Mouse (Mus musculus): ENCODE data around the gene Immp2l. TPM values are rescaled to one million over a fixed set of nuclear protein-coding genes. Genes with fewer than 3 reads are reported as not detected.

Immp2l gene
- total and polyA plus RNA-seq, 2 experiments, result 35.8 to 133 TPM

GRCm38 (mm10) chr12:41039834-41040233 lies 15.9 kb downstream of the Immp2l start:
- no peak overlapping the region for H3K9ac ChIP-seq (ENCODE audit: low read depth, low read length)

GRCm38 (mm10) chr12:41041737-41042136 lies 17.8 kb downstream of the Immp2l start:
- Histone ChIP-seq H3K27me3 (ENCODE audit: control insufficient read depth, insufficient read depth, low read length) (no peaks in the 10 kb centered on the region), H3K79me2 (ENCODE audit: control insufficient read depth, insufficient read depth, low read length) (peaks cover 10% of the 10 kb centered on the region; the same call in 1 of the 2 replicates), H3K4me1 (ENCODE audit: control insufficient read depth, insufficient read depth, low read length) (no peaks in the 10 kb centered on the region; the same call in 1 of the 2 replicates), H3K9ac (ENCODE audit: low read depth, low read length) (no peak overlapping the region), H3K27ac (replicated peaks; ENCODE audit: insufficient read depth, low read depth, low read length) (no peak overlapping the region), H3K36me3 (ENCODE audit: control insufficient read depth, insufficient read depth, low read length) (no peaks in the 10 kb centered on the region), H3K4me3 (ENCODE audit: insufficient read depth, low read depth, low read length) (no peak overlapping the region)
- 49% methylated on average over 2 of the region's 2 CpGs for WGBS
- peak; percentile 29 for DNase-seq (ENCODE audit: extremely low read depth, low read depth, low spot score)
- TF ChIP-seq POLR2A (IDR thresholded peaks at IDR 0.05; ENCODE audit: extremely low read depth, insufficient read depth, low read length), result no peak
- TF ChIP-seq CTCF (IDR thresholded peaks at IDR 0.05; ENCODE audit: low read depth, low read length), result no peak

More at GRCm38 (mm10) chr12:41039834-41040233, 15.9 kb downstream of the Immp2l start:
- Histone ChIP-seq H3K36me3 (ENCODE audit: control insufficient read depth, insufficient read depth, low read length) (peaks cover 7% of the 10 kb centered on the region; the same call in 1 of the 2 replicates), H3K79me2 (ENCODE audit: control insufficient read depth, insufficient read depth, low read length) (peaks cover 3% of the 10 kb centered on the region; the same call in 1 of the 2 replicates), H3K27ac (replicated peaks; ENCODE audit: insufficient read depth, low read depth, low read length) (no peak overlapping the region), H3K4me3 (ENCODE audit: insufficient read depth, low read depth, low read length) (no peak overlapping the region), H3K27me3 (ENCODE audit: control insufficient read depth, insufficient read depth, low read length) (no peaks in the 10 kb centered on the region), H3K4me1 (ENCODE audit: control insufficient read depth, insufficient read depth, low read length) (no peaks in the 10 kb centered on the region; the same call in 1 of the 2 replicates)
- 99% methylated on average over 5 of the region's 5 CpGs for WGBS
- TF ChIP-seq POLR2A (IDR thresholded peaks at IDR 0.05; ENCODE audit: extremely low read depth, insufficient read depth, low read length), result no peak
- no peak for TF ChIP-seq CTCF (IDR thresholded peaks at IDR 0.05; ENCODE audit: low read depth, low read length)
- DNase-seq (ENCODE audit: extremely low read depth, low read depth, low spot score), result no peak

GRCm38 (mm10) chr12:41044493-41045132 lies 20.7 kb downstream of the Immp2l start:
- no peak for TF ChIP-seq CTCF (IDR thresholded peaks at IDR 0.05; ENCODE audit: low read depth, low read length)
- no peak for TF ChIP-seq POLR2A (IDR thresholded peaks at IDR 0.05; ENCODE audit: extremely low read depth, insufficient read depth, low read length)
- DNase-seq (ENCODE audit: extremely low read depth, low read depth, low spot score), result peak; percentile 95
- Histone ChIP-seq H3K27ac (replicated peaks; ENCODE audit: insufficient read depth, low read depth, low read length) (peak overlapping the region; percentile 100), H3K79me2 (ENCODE audit: control insufficient read depth, insufficient read depth, low read length) (peaks cover 10% of the 10 kb centered on the region; the same call in 1 of the 2 replicates), H3K4me1 (ENCODE audit: control insufficient read depth, insufficient read depth, low read length) (no peaks in the 10 kb centered on the region; the same call in 1 of the 2 replicates), H3K36me3 (ENCODE audit: control insufficient read depth, insufficient read depth, low read length) (no peaks in the 10 kb centered on the region; the same call in 1 of the 2 replicates), H3K9ac (ENCODE audit: low read depth, low read length) (peak overlapping the region; percentile 79), H3K27me3 (ENCODE audit: control insufficient read depth, insufficient read depth, low read length) (no peaks in the 10 kb centered on the region), H3K4me3 (ENCODE audit: insufficient read depth, low read depth, low read length) (no peak overlapping the region; the same call in 1 of the 2 replicates)
- 39% methylated on average over 12 of the region's 12 CpGs for WGBS

- no peak overlapping the region for H3K27ac ChIP-seq (replicated peaks; ENCODE audit: insufficient read depth, low read depth, low read length)
- H3K27me3 ChIP-seq (ENCODE audit: control insufficient read depth, insufficient read depth, low read length), result no peaks in the 10 kb centered on the region
- no peak for DNase-seq (ENCODE audit: extremely low read depth, low read depth, low spot score)
- H3K4me1 ChIP-seq (ENCODE audit: control insufficient read depth, insufficient read depth, low read length), result no peaks in the 10 kb centered on the region; the same call in 1 of the 2 replicates
- H3K4me3 ChIP-seq (ENCODE audit: insufficient read depth, low read depth, low read length), result no peak overlapping the region
- no peak overlapping the region for H3K9ac ChIP-seq (ENCODE audit: low read depth, low read length)
- TF ChIP-seq POLR2A (IDR thresholded peaks at IDR 0.05; ENCODE audit: extremely low read depth, insufficient read depth, low read length) (no peak), CTCF (IDR thresholded peaks at IDR 0.05; ENCODE audit: low read depth, low read length) (no peak)
- peaks cover 10% of the 10 kb centered on the region; the same call in 1 of the 2 replicates for H3K79me2 ChIP-seq (ENCODE audit: control insufficient read depth, insufficient read depth, low read length)
- no peaks in the 10 kb centered on the region; the same call in 1 of the 2 replicates for H3K36me3 ChIP-seq (ENCODE audit: control insufficient read depth, insufficient read depth, low read length)
- WGBS, result 94% methylated on average over 12 of the region's 12 CpGs
Measured at GRCm38 (mm10) chr12:41047085-41047766, 23.3 kb downstream of the Immp2l start.

- no peak overlapping the region for H3K9ac ChIP-seq (ENCODE audit: low read depth, low read length)
- H3K27me3 ChIP-seq (ENCODE audit: control insufficient read depth, insufficient read depth, low read length), result no peaks in the 10 kb centered on the region
- H3K36me3 ChIP-seq (ENCODE audit: control insufficient read depth, insufficient read depth, low read length), result no peaks in the 10 kb centered on the region; the same call in 1 of the 2 replicates
- peaks cover 4% of the 10 kb centered on the region; the same call in 1 of the 2 replicates for H3K4me1 ChIP-seq (ENCODE audit: control insufficient read depth, insufficient read depth, low read length)
- no peak for TF ChIP-seq CTCF (IDR thresholded peaks at IDR 0.05; ENCODE audit: low read depth, low read length)
- TF ChIP-seq POLR2A (IDR thresholded peaks at IDR 0.05; ENCODE audit: extremely low read depth, insufficient read depth, low read length), result no peak
- H3K27ac ChIP-seq (replicated peaks; ENCODE audit: insufficient read depth, low read depth, low read length), result no peak overlapping the region
- peaks cover 12% of the 10 kb centered on the region; the same call in 1 of the 2 replicates for H3K79me2 ChIP-seq (ENCODE audit: control insufficient read depth, insufficient read depth, low read length)
- DNase-seq (ENCODE audit: extremely low read depth, low read depth, low spot score), result no peak
- 79% methylated on average over 5 of the region's 5 CpGs for WGBS
- H3K4me3 ChIP-seq (ENCODE audit: insufficient read depth, low read depth, low read length), result no peak overlapping the region
Measured at GRCm38 (mm10) chr12:41050945-41051344, 27.1 kb downstream of the Immp2l start.

Measured in liver, adult 2 months (tissue).